In genomic region chr7:101933300-101933699, GRCm38 (mm10) we compare ENCODE assay signal across 8 mouse cellular contexts. TPM values are rescaled to one million over a fixed set of nuclear protein-coding genes. Genes with fewer than 3 reads are reported as not detected.
A peak's percentile ranks its signal among the peaks of the same experiment; 100 is the strongest.
DNase-seq lines count a peak whose midpoint lies in the region; ATAC-seq and TF ChIP-seq lines count a peak whose summit lies in the region.

No protein-coding gene starts in this region.

- H3K4me3 ChIP-seq in layer of hippocampus, adult 2 months = peak overlapping the region; percentile 90
- peak overlapping the region; percentile 91 for H3K4me3 ChIP-seq in embryonic facial prominence, embryonic 15.5 days (replicated peaks)
- H3K4me3 ChIP-seq in intestine, embryonic 15.5 days (replicated peaks) = peak overlapping the region; percentile 86
- peak overlapping the region; percentile 98 for H3K4me3 ChIP-seq in megakaryocyte, embryonic 14.5 days (replicated peaks)

- peak; percentile 4; the same call in 1 of the 2 replicates for ATAC-seq in embryonic facial prominence, embryonic 15.5 days (ENCODE audit: insufficient number of reproducible peaks, low FRiP score, low TSS enrichment, low read depth)
- peak; percentile 42 for ATAC-seq in intestine, embryonic 15.5 days
- ATAC-seq in inflammation-experienced regulatory T-cells, adult 6 months = no peak

- TF ChIP-seq CTCF in layer of hippocampus, adult 2 months (conservative IDR thresholded peaks at IDR 0.05) = no peak

- 3% methylated on average over 15 of the region's 15 CpGs for WGBS in embryonic facial prominence, embryonic 15.5 days
- WGBS in intestine, embryonic 15.5 days = 2% methylated on average over 15 of the region's 15 CpGs

- peak overlapping the region; percentile 64 for H3K4me2 ChIP-seq in embryonic facial prominence, embryonic 15.5 days (replicated peaks)
- H3K4me2 ChIP-seq in intestine, embryonic 15.5 days (replicated peaks) = peak overlapping the region; percentile 68

- H3K9me3 ChIP-seq in embryonic facial prominence, embryonic 15.5 days (replicated peaks) = no peaks in the 10 kb centered on the region
- no peaks in the 10 kb centered on the region for H3K9me3 ChIP-seq in intestine, embryonic 15.5 days
- no peaks in the 10 kb centered on the region for H3K9me3 ChIP-seq in megakaryocyte, embryonic 14.5 days

- H3K9ac ChIP-seq in embryonic facial prominence, embryonic 15.5 days = peak overlapping the region; percentile 82
- peak overlapping the region; percentile 89 for H3K9ac ChIP-seq in intestine, embryonic 15.5 days

- H3K27ac ChIP-seq in layer of hippocampus, adult 2 months = peak overlapping the region; percentile 58
- H3K27ac ChIP-seq in embryonic facial prominence, embryonic 15.5 days (replicated peaks) = peak overlapping the region; percentile 88
- peak overlapping the region; percentile 79 for H3K27ac ChIP-seq in intestine, embryonic 15.5 days

- DNase-seq in layer of hippocampus, adult 2 months (ENCODE audit: low spot score in 2 of 2) = no peak
- DNase-seq in layer of hippocampus, adult 8-10 months (ENCODE audit: low spot score in 2 of 2) = no peak
- peak; percentile 42 for DNase-seq in MN1 (ENCODE audit: low spot score)
- no peak for DNase-seq in gastrocnemius, postnatal 10 days

- no peaks in the 10 kb centered on the region for H3K36me3 ChIP-seq in embryonic facial prominence, embryonic 15.5 days
- H3K36me3 ChIP-seq in intestine, embryonic 15.5 days = no peaks in the 10 kb centered on the region
- H3K36me3 ChIP-seq in megakaryocyte, embryonic 14.5 days (replicated peaks; ENCODE audit: low read length) = peaks cover 9% of the 10 kb centered on the region

- no peaks in the 10 kb centered on the region for H3K27me3 ChIP-seq in embryonic facial prominence, embryonic 15.5 days
- H3K27me3 ChIP-seq in intestine, embryonic 15.5 days (replicated peaks) = no peaks in the 10 kb centered on the region
- no peaks in the 10 kb centered on the region for H3K27me3 ChIP-seq in megakaryocyte, embryonic 14.5 days (replicated peaks)

- peaks cover 20% of the 10 kb centered on the region; the same call in 1 of the 2 replicates for H3K4me1 ChIP-seq in embryonic facial prominence, embryonic 15.5 days
- H3K4me1 ChIP-seq in intestine, embryonic 15.5 days (replicated peaks) = peaks cover 7% of the 10 kb centered on the region
- peaks cover 54% of the 10 kb centered on the region for H3K4me1 ChIP-seq in megakaryocyte, embryonic 14.5 days

RNA-seq across cellular contexts. Expression of gene Lrrc51, which starts 0.4 kb away (rescaled TPM):
- total RNA-seq in layer of hippocampus, adult 2 months (2021) = 1 to 10 TPM; 5.4 to 5.9 TPM
- 1 to 10 TPM; 5.8 to 7.9 (median 6.1) TPM for total RNA-seq in layer of hippocampus, adult 8-10 months (2022)
- polyA plus RNA-seq in embryonic facial prominence, embryonic 15.5 days (2015; fragmentation: Nextera tagmentation; extraction: Ambion mirVana) = 22.0 and 29.2 TPM in 2 replicates
- polyA plus RNA-seq in intestine, embryonic 15.5 days (2015; fragmentation: Nextera tagmentation; extraction: Ambion mirVana) = 6.7 and 9.2 TPM in 2 replicates
- polyA plus RNA-seq in megakaryocyte, embryonic 14.5 days (2012; ENCODE audit: insufficient read depth, low replicate concordance) = not detected in 2 replicates
- total RNA-seq in gastrocnemius, postnatal 10 days (2021) = 1 to 10 TPM; 2.3 to 3.6 TPM
- polyA plus RNA-seq in inflammation-experienced regulatory T-cells, adult 6 months (2017; shearing (Covaris generic)) = 1 to 10 TPM; 1.4 to 6.2 (median 4.0) TPM

RNA-seq across cellular contexts. Expression of gene Numa1, which starts 0.6 kb away (rescaled TPM):
- 100 to 1,000 TPM; 114 to 118 TPM for total RNA-seq in layer of hippocampus, adult 2 months (2021)
- total RNA-seq in layer of hippocampus, adult 8-10 months (2022) = 100 to 1,000 TPM in 3 of 4 experiments, 10 to 100 TPM in 1; 99.7 to 129 (median 117) TPM
- polyA plus RNA-seq in embryonic facial prominence, embryonic 15.5 days (2015; fragmentation: Nextera tagmentation; extraction: Ambion mirVana) = 72.8 and 73.7 TPM in 2 replicates
- 54.6 and 55.5 TPM in 2 replicates for polyA plus RNA-seq in intestine, embryonic 15.5 days (2015; fragmentation: Nextera tagmentation; extraction: Ambion mirVana)
- polyA plus RNA-seq in megakaryocyte, embryonic 14.5 days (2012; ENCODE audit: insufficient read depth, low replicate concordance) = 57.5 and 58.2 TPM in 2 replicates
- total RNA-seq in gastrocnemius, postnatal 10 days (2021) = 10 to 100 TPM; 71.8 to 80.7 TPM
- polyA plus RNA-seq in inflammation-experienced regulatory T-cells, adult 6 months (2017; shearing (Covaris generic)) = 10 to 100 TPM; 66.2 to 75.4 (median 71.3) TPM

RNA-seq across cellular contexts. Expression of gene Tomt, which starts 27.1 kb away (rescaled TPM):
- total RNA-seq in layer of hippocampus, adult 2 months (2021) = under 1 TPM in 1 of 2 experiments, not detected in 1; 0.20 TPM
- under 1 TPM in 1 of 4 experiments, not detected in 3; 0.35 TPM for total RNA-seq in layer of hippocampus, adult 8-10 months (2022)
- polyA plus RNA-seq in embryonic facial prominence, embryonic 15.5 days (2015; fragmentation: Nextera tagmentation; extraction: Ambion mirVana) = 0.29 and 0.45 TPM in 2 replicates
- 0.29 and 0.38 TPM in 2 replicates for polyA plus RNA-seq in intestine, embryonic 15.5 days (2015; fragmentation: Nextera tagmentation; extraction: Ambion mirVana)
- polyA plus RNA-seq in megakaryocyte, embryonic 14.5 days (2012; ENCODE audit: insufficient read depth, low replicate concordance) = not detected in 2 replicates
- not detected for total RNA-seq in gastrocnemius, postnatal 10 days (2021)
- under 1 TPM in 2 of 3 experiments, not detected in 1; 0.26 to 0.83 TPM for polyA plus RNA-seq in inflammation-experienced regulatory T-cells, adult 6 months (2017; shearing (Covaris generic))

RNA-seq across cellular contexts. Expression of gene Lamtor1, which starts 27.6 kb away (rescaled TPM):
- 10 to 100 TPM; 90.2 to 95.6 TPM for total RNA-seq in layer of hippocampus, adult 2 months (2021)
- total RNA-seq in layer of hippocampus, adult 8-10 months (2022) = 10 to 100 TPM; 77.5 to 94.3 (median 89.8) TPM
- polyA plus RNA-seq in embryonic facial prominence, embryonic 15.5 days (2015; fragmentation: Nextera tagmentation; extraction: Ambion mirVana) = 164 and 166 TPM in 2 replicates
- polyA plus RNA-seq in intestine, embryonic 15.5 days (2015; fragmentation: Nextera tagmentation; extraction: Ambion mirVana) = 184 and 199 TPM in 2 replicates
- 156 and 181 TPM in 2 replicates for polyA plus RNA-seq in megakaryocyte, embryonic 14.5 days (2012; ENCODE audit: insufficient read depth, low replicate concordance)
- total RNA-seq in gastrocnemius, postnatal 10 days (2021) = 100 to 1,000 TPM; 101 to 114 TPM
- 100 to 1,000 TPM in 2 of 3 experiments, 10 to 100 TPM in 1; 96.6 to 125 (median 118) TPM for polyA plus RNA-seq in inflammation-experienced regulatory T-cells, adult 6 months (2017; shearing (Covaris generic))
